Mouse (Mus musculus) brown adipose tissue, adult 24 weeks (tissue): ENCODE measurements around the gene Patj. TPM values are rescaled to one million over a fixed set of nuclear protein-coding genes. Genes with fewer than 3 reads are reported as not detected.
"Not testable (repeated sequence)": the region's sequence is repeated elsewhere in the genome, so short reads cannot be mapped to it uniquely, and the experiment has no call there.

Experiments
- H3K27ac ChIP-seq: fragments of 200-500 bp; replicated peaks from 2 replicates; pipeline ENCODE4 v1.5.1; 2012; ENCODE audit warnings: low read depth, mild to moderate bottlenecking, low read length
- H3K4me1 ChIP-seq: fragments of 200-500 bp; 2 replicates; pipeline ENCODE4 v1.6.1; 2012; ENCODE audit warnings: low read length, mixed read lengths; ENCODE audit not compliant: control insufficient read depth, insufficient read depth, insufficient read length
- H3K4me3 ChIP-seq: fragments of 200-500 bp; 2 replicates; pipeline ENCODE4 v1.5.1; 2012; ENCODE audit warnings: low read depth, mild to moderate bottlenecking, low read length, moderate library complexity; ENCODE audit not compliant: insufficient read depth
- polyA plus RNA-seq: library from polyadenylated mRNA; stranded (reverse); fragments of >200 nt; gene quantifications from 2 replicates; pipeline ENCODE4 v1.2.4, GENCODE M21; 2012; ENCODE audit not compliant: missing spikeins, insufficient read depth, insufficient read length

Gene Patj
- polyA plus RNA-seq, 1 experiment, result 1.6 TPM

DNA sequence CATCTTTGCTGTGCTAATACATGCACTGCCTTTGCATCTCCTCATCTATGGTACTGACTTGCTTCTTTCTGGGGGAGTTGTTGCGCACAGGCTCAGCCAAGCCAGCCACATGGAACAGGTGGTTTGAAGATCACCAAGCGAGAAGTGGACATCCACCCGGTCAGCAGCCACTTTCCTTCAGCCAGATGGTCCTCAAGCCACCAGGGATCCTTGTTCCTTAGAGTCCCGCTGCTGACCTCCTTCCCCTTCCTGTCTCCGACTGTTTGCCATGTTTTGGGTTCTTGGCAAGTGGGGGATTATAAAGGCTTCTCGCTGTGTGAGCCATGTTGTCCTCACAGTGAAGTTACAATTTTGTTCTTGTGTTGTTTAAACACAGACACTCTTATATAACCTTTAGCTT is 223.6 kb downstream of the Patj start:
- H3K4me1 ChIP-seq, result no peaks in the 10 kb centered on the region
- H3K27ac ChIP-seq, result no peak overlapping the region
- H3K4me3 ChIP-seq, result no peak overlapping the region

DNA sequence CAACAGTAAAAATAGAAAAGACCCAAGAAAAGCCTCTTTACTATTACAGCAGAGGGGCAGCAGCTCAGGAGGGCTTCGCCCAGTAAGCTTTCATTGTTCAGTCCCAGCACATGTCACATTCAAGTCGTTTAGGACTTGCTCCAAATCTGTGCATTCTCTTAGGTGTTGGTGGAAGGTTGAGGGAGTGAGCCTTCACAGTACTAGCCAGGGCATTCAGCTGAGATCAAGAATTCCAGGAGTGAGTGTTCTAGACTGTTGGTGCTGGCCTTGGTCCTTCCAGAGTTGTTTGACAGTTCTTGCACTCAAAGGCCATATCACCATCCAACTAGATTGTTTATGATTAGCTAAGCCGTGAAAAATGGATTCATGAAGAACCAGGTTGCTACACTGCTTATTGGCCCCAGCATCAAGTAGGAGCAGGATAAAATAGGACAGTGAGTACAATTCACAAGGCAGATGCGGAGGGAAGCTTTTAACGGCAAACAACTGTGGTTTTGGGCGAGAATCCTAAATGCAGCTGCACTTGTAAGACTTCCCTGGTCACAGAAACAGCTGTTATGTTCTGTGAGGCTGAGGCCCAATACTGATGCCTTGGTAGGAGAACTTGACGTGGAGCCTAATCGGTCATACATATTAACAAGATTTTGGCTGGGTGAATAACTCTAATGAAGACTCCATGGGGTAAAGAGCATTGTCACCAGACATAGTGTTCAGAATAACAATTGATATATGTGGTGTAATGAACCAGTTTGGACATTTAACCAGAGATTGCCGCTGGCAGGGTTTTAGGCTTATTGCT is 225.6 kb downstream of the Patj start:
- Histone ChIP-seq H3K4me1 (no peaks in the 10 kb centered on the region), H3K4me3 (no peak overlapping the region), H3K27ac (no peak overlapping the region)

DNA sequence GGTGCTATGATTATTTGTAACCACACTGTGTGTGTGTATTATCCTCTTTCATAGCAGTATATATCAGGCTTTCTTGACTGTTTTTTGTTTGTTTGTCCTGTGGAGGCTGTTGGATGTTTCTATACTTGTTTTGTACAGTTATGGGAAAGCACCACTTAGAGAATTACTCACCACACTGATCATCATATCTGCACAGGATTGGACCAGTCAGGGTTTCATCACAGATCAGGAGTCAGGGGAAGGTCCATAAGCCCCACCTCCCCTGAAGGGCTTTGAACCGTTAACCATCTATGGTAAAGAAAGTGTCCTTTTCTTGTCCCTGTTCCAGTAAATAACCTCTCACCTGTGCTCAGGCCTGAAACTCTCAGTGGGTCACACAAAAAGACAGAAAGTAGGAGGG is 226.6 kb downstream of the Patj start:
- Histone ChIP-seq H3K27ac (no peak overlapping the region), H3K4me1 (no peaks in the 10 kb centered on the region), H3K4me3 (no peak overlapping the region)

DNA sequence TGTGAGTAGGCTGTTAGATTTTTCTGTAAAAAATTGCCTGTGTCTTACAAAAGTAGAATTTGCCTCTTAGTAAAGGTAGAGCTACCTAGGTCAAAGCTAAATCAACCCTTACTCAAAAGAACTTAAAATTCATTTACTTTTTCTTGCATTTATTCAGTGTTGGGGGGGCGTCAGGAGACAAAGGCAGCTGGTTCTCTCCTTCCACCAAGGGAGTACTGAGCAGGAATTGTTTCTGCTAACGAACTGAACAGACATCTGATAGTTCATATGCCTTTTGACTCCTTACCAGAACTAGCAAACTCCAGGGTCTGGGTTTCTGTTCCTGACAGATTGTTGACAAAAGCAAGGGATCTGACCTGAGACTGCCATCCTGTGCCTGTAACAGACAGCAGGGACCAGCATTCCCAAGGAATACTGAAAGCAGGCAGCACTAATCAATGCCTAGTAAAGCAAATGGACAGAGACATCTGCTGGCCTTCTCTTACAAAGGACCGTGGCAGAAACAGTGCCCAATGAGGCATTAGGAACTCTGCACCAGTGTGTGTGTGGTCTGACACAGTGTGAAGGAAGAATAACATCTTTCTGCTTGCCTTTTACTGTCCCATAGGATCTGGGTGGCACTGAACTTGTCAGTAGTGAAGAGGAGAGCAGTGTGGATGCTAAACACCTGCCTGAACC is 227.6 kb downstream of the Patj start:
- Histone ChIP-seq H3K4me1 (no peaks in the 10 kb centered on the region), H3K4me3 (no peak overlapping the region), H3K27ac (no peak overlapping the region)

DNA sequence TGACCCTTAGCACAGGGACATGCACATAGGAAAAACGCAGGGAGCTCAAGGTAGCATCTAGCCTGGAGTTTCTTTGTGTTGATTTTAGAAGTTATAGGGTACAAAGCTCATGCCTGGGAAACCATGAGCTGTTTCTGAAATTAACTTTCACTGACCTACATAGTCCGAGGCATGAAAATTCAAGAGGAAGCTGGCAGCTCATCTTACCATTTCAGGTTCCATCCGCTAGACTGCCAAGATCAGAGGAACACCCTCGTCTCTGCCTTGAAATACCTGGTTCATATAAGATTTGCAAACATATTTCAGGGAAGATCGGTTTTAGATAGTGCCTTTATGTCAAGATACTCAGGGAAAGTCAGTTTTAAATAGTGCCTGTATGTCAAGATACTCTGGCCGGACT is 232.7 kb downstream of the Patj start:
- no peaks in the 10 kb centered on the region for H3K4me1 ChIP-seq
- H3K4me3 ChIP-seq, result no peak overlapping the region
- H3K27ac ChIP-seq, result no peak overlapping the region

DNA sequence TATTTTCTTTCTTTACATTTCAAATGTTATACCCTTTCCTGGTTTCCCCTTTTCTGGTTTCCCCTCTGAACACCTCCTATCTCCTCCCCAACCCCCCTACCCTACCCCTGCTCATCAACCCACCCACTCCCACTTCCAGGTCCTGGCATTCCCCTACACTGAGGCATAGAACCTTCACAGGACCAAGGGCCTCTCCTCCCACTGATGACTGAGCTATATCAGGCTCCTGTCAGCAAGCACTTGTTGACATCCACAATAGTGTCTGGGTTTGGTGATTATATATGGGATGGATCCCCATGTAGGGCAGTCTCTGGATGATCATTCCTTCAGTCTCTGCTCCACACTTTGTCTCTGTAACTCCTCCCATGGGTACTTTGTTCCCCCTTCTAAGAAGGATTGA is 233.6 kb downstream of the Patj start:
- not testable (repeated sequence) for H3K4me3 ChIP-seq, H3K4me1 ChIP-seq, H3K27ac ChIP-seq

DNA sequence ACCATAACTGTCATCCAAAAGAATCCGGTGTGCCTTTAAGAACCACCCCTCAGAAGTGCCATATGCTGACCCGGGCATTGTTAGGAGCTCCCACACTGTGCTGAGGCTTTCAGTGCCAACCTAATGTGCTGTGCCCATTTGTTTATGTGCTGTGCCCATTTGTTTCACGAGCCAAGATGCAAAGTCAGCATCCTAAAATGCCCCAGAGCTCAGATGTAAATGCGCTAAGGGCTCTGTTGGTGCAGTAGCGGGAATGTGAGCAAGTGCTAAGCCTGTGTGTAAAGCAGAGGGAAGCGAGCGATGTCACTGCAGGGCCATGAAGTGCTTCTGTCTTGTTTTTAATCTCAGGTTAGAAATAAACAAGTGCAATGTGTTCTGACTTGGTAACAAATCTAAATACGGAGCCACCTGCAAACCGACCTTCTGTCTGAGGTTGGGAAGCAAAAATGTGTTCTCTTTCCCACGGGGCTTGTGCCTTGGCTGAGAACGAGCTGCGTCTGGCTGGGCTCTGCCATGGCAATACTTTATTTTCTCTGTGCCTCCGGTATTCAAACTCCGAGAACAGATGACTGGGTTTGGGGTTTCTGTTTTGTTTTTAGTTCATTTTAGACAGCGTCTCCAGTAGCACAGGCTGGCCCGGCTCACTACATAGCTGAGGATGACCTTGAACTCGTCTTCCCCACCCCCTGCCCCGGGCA is 239.7 kb downstream of the Patj start:
- Histone ChIP-seq H3K4me3 (no peak overlapping the region), H3K4me1 (0 out of 2 replicates have a peak, but pooled peaks cover 2% of the 10 kb centered on the region), H3K27ac (no peak overlapping the region)

DNA sequence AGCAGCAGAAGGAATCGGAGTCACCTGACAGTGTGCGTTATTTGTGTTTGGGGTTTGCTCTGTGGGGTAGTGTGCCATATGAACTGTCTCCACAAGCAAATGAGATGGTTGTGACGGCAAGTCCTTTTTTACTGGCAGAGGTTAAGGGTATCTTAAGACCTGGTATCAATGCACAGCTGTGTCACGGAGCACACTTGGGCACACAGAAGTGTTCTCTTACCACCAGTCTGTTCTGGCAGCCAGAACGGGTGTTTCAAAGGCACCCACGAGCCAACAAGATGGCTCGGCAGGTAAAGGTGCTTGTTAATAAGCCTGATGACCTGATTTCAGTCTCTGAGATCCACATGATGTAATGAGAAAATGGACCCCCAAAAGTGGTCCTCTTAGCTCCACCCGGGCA is 243.1 kb downstream of the Patj start:
- no peak overlapping the region for H3K4me3 ChIP-seq
- no peak overlapping the region for H3K27ac ChIP-seq
- 0 out of 2 replicates have a peak, but pooled peaks cover 2% of the 10 kb centered on the region for H3K4me1 ChIP-seq

DNA sequence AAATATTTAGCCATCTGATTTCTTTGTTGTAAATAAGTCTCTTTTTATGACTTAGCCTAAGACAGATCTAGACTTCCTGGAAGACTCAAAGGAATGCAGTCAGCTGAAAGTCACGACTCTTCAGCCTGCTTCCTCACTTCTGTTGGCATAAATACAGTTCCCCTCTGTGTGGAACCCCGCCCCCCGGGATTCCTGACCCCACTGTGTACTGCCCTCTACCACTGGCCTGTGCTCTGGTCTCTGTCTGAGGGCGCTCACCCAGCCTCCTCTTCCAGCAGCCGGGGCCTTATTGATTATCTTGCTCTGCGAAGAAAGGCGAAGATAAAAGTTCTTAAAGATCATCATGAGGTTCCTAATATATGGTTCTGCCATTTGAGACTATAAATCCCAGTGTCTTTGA is 258.1 kb downstream of the Patj start:
- Histone ChIP-seq H3K27ac (no peak overlapping the region), H3K4me3 (no peak overlapping the region), H3K4me1 (no peaks in the 10 kb centered on the region)

DNA sequence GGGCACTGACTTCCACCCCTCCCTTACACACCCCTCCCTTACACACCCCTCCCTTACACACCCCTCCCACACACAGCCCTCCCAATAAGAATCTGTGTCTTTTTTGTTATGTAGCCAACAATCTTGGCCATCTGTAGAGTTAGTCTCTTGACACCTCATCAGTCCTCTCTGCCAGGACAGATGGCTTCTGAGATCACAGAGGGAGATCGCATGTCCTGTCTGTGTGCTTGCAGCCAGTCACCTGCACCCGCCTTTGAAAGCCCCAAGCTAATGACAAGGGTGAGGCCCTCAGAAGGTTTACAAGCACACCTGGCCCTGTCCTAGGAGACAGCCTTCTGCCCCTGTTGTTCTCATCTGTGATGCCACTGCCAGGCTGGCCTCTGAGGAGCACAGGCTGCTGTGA is 258.8 kb downstream of the Patj start:
- Histone ChIP-seq H3K4me3 (no peak overlapping the region), H3K4me1 (no peaks in the 10 kb centered on the region), H3K27ac (no peak overlapping the region)

DNA sequence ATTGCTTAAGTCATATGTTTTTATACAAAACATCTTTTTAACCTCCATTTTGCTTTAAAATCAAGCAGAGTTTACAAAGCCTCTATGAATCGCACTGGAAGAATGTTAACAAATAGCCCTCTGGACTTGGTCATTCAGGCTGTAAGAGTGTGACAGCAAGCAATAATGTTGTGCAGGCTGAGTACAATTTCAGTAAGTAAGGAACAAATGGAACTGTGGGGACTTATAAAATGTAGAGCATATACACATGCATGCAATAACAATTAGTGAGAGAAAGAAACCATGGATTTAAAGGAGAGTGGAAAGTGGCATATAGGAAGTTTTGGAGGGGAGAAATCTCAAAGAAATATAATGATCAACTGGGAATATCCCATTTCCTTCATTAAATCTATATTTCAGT is 261.2 kb downstream of the Patj start:
- Histone ChIP-seq H3K4me1 (no peaks in the 10 kb centered on the region), H3K4me3 (no peak overlapping the region), H3K27ac (no peak overlapping the region)

DNA sequence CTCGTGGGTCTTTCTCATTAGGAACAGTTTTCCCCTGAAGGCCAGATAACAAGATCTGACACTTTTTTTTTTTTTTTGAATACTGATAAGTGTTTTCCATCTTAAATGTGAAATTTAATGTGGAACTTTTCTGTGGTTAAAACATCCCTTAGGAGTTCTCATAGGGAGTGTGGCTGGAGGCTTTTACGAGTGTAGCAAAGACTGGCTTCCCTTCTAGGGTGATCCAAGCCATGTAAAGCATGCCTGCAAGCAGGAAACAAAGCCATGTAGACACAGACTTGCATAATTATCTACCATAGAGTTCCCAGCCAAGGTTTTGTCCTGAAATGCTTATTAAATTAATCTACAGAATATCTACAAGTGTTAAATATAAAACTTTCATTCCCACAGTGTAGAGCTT is 263.4 kb downstream of the Patj start:
- no peak overlapping the region for H3K27ac ChIP-seq
- no peak overlapping the region for H3K4me3 ChIP-seq
- H3K4me1 ChIP-seq, result no peaks in the 10 kb centered on the region

DNA sequence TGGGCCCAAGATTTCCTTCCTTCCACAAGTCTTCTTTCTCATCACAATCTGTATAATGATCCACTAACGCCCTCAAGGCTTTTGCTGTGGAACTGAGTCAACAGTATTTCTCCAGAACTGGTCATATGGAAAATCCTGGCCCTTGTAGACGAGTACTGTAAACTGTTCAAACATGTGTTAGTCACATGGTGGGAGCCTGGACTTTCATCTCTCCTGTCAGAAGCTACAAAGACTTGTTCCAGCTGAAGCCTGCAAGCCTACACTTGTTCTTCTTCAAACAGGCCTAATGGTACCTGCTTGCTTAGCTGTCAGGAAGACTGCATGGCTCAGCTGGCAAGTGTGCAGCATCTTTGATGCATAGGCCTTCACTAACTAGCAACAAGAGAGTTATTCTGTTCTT is 264.9 kb downstream of the Patj start:
- Histone ChIP-seq H3K4me3 (no peak overlapping the region), H3K27ac (no peak overlapping the region), H3K4me1 (no peaks in the 10 kb centered on the region)

DNA sequence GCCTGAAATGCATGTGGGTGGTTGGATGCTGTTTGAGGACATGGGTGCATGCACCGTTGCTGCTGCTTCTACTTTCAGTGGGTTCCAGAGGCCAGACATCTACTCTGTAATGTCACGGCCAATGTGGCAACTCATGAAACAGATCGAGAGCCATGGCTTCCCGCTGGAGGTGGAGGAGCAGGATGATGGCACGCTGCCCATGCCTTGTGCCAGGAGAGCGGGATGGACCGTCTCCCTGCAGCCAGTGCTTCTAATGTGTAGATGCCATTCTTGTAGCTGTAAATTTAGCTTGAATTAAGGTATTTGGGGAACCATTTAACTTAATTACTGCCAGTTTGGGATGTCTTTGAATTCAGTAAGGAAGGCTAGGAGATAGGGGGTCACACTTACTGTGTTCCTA is 270.3 kb downstream of the Patj start:
- Histone ChIP-seq H3K4me1 (no peaks in the 10 kb centered on the region), H3K27ac (no peak overlapping the region), H3K4me3 (no peak overlapping the region)

DNA sequence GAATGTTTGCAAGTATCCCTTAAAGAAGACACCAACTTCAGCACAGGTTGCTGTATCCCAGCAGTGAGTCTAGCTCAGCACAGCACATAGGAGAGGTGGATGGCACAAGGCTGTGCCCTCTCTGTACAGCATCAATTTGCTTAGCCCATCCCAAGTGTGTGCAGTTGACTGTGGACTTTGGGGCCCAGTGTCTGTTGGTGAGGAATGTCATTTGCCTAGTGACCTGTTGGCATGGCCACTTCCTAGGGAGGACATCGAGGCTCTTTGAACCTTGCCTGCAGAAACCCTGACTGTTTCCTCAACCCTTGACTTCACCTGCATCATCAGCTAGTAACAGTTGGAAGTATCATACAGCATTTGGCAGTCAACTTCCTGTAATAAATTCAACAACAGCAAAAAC is 270.9 kb downstream of the Patj start:
- no peak overlapping the region for H3K27ac ChIP-seq
- no peak overlapping the region for H3K4me3 ChIP-seq
- no peaks in the 10 kb centered on the region for H3K4me1 ChIP-seq
